Mouse (Mus musculus): ENCODE measurements around the gene Gm8909. TPM values are rescaled to one million over a fixed set of nuclear protein-coding genes. Genes with fewer than 3 reads are reported as not detected.
A peak's percentile ranks its signal among the peaks of the same experiment; 100 is the strongest.

Gene Gm8909
- not detected in 2 replicates for polyA plus RNA-seq (2012; rRNA removed)

DNA sequence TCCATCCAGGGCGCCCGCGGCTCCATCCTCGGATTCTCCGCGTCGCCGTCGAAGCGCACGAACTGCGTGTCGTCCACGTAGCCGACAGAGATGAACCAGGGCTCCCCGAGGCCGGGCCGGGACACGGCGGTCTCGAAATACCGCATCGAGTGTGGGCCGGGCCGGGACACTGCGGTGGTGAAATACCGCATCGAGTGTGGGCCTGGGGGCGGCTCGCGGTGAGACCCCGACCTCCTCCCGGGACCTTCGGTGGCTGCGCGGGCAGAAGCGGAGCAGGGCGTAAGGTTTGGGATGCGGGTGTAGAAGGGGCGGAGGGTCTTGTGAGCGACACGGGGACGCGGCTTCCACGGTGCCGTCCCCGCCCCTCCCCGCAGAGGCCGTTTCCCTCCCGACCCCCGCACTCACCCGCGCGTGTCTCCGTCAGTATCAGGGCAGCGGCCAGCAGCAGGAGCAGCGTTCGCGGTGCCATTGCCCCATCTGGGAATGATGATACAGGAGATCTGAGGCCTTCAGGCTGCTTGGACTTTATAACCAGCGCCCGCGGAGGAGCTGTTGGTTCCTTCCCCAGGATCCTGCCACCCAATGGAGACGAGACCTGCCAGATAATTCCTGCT is at the start of gene Gm8909:
Gene Gm8909 (minus strand): TSS at position 499 of the 614 bp plus-strand sequence.
- Histone ChIP-seq H3K4me1 (ENCODE audit: control insufficient read depth, insufficient read depth, low read length) (no peaks in the 10 kb centered on the region), H3K27ac (ENCODE audit: insufficient read depth, low read length) (no peak within 1 kb of the TSS), H3K4me3 (ENCODE audit: insufficient read depth, low read length) (peak within 1 kb of the TSS; percentile 21; the same call in 1 of the 2 replicates)
- no peak for TF ChIP-seq POLR2A (IDR thresholded peaks at IDR 0.05; ENCODE audit: extremely low read depth, insufficient read depth, low read length)
- TF ChIP-seq CTCF (IDR thresholded peaks at IDR 0.05; ENCODE audit: extremely low read depth, insufficient read depth, low read length) = no peak

GRCm38 (mm10) chr17:36215586-36215985 is 47.2 kb upstream of the Gm8909 start:
- H3K27ac ChIP-seq (ENCODE audit: insufficient read depth, low read length) = no peak overlapping the region
- TF ChIP-seq CTCF (IDR thresholded peaks at IDR 0.05; ENCODE audit: extremely low read depth, insufficient read depth, low read length) = no peak
- no peak for TF ChIP-seq POLR2A (IDR thresholded peaks at IDR 0.05; ENCODE audit: extremely low read depth, insufficient read depth, low read length)
- no peak overlapping the region for H3K4me3 ChIP-seq (ENCODE audit: insufficient read depth, low read length)
- peaks cover 2% of the 10 kb centered on the region; the same call in 1 of the 2 replicates for H3K4me1 ChIP-seq (ENCODE audit: control insufficient read depth, insufficient read depth, low read length)

GRCm38 (mm10) chr17:36206846-36207245 is 38.5 kb upstream of the Gm8909 start:
- H3K4me3 ChIP-seq (ENCODE audit: insufficient read depth, low read length) = no peak overlapping the region
- no peak for TF ChIP-seq CTCF (IDR thresholded peaks at IDR 0.05; ENCODE audit: extremely low read depth, insufficient read depth, low read length)
- TF ChIP-seq POLR2A (IDR thresholded peaks at IDR 0.05; ENCODE audit: extremely low read depth, insufficient read depth, low read length) = no peak
- no peak overlapping the region for H3K27ac ChIP-seq (ENCODE audit: insufficient read depth, low read length)
- H3K4me1 ChIP-seq (ENCODE audit: control insufficient read depth, insufficient read depth, low read length) = no peaks in the 10 kb centered on the region

DNA sequence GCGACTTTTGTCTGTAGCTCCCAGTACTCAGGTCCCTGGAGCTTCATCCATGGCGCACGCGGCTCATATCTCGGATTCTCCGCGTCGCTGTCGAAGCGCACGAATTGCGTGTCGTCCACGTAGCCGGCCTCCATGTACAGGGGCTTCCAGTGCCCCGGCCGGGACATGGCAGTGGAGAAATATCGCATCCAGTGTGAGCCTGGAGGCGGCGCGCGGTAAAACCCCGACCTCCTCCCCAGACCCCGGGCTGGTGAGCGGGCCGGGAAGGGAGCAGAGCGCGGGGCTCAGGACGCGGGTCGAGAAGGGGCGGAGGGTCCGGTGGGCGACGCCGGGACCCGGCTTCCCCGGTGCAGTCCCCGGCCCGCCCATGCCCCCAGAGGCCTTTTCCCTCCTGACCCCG is 37.5 kb upstream of the Gm8909 start:
- Histone ChIP-seq H3K4me1 (ENCODE audit: control insufficient read depth, insufficient read depth, low read length) (no peaks in the 10 kb centered on the region), H3K4me3 (ENCODE audit: insufficient read depth, low read length) (peak overlapping the region; percentile 17; the same call in 1 of the 2 replicates), H3K27ac (ENCODE audit: insufficient read depth, low read length) (no peak overlapping the region)
- TF ChIP-seq CTCF (IDR thresholded peaks at IDR 0.05; ENCODE audit: extremely low read depth, insufficient read depth, low read length) (no peak), POLR2A (IDR thresholded peaks at IDR 0.05; ENCODE audit: extremely low read depth, insufficient read depth, low read length) (no peak)

DNA sequence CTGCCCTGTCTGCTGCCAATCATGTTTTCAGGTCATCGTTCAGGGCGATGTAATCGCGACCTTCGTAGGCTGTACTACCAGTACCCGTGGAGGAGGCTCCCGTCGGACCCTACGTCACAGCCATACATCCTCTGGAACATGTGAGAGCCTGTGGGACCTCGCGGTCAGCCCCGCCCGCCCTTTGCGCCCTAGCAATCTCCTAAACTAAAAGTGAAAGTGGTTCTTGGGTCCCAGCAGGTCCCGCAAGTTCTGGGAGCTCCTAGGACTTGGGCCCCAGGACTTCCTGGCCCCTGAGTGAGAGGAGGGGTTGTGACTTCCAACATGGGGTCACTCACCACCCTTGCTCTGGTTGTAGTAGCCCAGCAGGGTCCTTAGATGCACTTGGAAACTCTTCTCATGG is 37.1 kb upstream of the Gm8909 start:
- Histone ChIP-seq H3K4me1 (ENCODE audit: control insufficient read depth, insufficient read depth, low read length) (no peaks in the 10 kb centered on the region), H3K27ac (ENCODE audit: insufficient read depth, low read length) (no peak overlapping the region)
- no peak for TF ChIP-seq CTCF (IDR thresholded peaks at IDR 0.05; ENCODE audit: extremely low read depth, insufficient read depth, low read length)
- TF ChIP-seq POLR2A (IDR thresholded peaks at IDR 0.05; ENCODE audit: extremely low read depth, insufficient read depth, low read length) = no peak

DNA sequence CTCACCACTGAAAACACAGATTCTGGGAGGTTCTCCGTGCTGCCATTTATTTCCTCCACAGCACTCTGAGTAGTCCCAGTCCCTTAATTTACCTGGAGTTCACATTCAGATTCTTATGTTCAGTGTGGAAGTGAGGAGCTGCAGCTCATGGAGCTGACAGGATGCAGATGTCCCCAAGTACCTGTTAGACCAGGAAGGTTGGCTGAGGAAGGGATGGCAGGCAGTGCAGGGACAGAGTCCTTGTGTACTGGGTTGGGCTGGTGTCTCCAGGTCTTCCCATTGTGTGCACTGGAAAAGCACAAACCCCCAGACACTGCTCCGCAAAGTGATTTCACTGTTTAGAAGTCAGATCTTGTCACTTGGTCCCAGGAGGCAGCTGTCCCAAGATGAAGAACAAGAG is 33.5 kb upstream of the Gm8909 start:
- no peak for TF ChIP-seq CTCF (IDR thresholded peaks at IDR 0.05; ENCODE audit: extremely low read depth, insufficient read depth, low read length)
- TF ChIP-seq POLR2A (IDR thresholded peaks at IDR 0.05; ENCODE audit: extremely low read depth, insufficient read depth, low read length) = no peak
- no peak overlapping the region for H3K27ac ChIP-seq (ENCODE audit: insufficient read depth, low read length)
- no peak overlapping the region for H3K4me3 ChIP-seq (ENCODE audit: insufficient read depth, low read length)
- no peaks in the 10 kb centered on the region for H3K4me1 ChIP-seq (ENCODE audit: control insufficient read depth, insufficient read depth, low read length)

More for the DNA sequence above, 37.1 kb upstream of the Gm8909 start:
- peak overlapping the region; percentile 17; the same call in 1 of the 2 replicates for H3K4me3 ChIP-seq (ENCODE audit: insufficient read depth, low read length)

DNA sequence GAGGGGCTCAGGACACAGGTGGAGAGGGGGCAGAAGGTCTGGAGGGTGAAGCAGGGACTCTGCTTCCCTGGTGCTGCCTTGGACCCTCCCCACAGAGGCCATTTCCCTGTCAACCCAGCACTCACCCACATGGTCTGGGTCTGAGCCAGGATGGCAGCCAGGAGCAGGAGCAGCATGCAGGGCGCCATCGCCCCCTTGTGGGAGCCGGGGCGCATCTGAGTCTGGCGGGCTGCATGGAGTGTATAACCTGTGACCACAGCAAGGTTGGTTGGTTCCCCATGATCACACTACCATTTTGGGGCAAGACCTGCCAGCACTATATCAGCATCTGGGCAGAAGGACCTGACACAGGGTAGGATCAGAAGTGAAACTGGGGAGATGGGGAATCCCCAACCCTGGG is 30.0 kb upstream of the Gm8909 start:
- no peak overlapping the region for H3K4me3 ChIP-seq (ENCODE audit: insufficient read depth, low read length)
- no peak overlapping the region for H3K27ac ChIP-seq (ENCODE audit: insufficient read depth, low read length)
- no peaks in the 10 kb centered on the region for H3K4me1 ChIP-seq (ENCODE audit: control insufficient read depth, insufficient read depth, low read length)
- no peak for TF ChIP-seq CTCF (IDR thresholded peaks at IDR 0.05; ENCODE audit: extremely low read depth, insufficient read depth, low read length)
- TF ChIP-seq POLR2A (IDR thresholded peaks at IDR 0.05; ENCODE audit: extremely low read depth, insufficient read depth, low read length) = no peak

DNA sequence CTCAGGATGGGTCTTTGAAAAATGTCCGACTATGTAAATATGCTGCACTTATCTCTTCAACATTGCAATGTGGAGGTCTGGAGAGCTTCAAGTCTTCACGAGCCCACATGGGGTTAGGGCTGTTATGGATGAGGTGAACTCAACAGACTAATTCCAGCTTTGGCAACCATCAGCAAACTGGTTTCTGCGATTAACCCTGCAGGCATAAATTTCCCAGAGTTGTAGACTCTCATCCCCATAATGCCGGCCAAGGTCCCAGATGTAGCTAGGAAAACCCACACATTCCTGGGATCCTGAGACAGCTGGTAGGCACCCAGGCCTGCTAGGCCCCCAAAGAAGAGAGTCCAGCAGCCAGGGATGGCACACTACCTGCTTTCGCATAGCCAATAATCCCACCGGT is 26.1 kb upstream of the Gm8909 start:
- Histone ChIP-seq H3K4me3 (ENCODE audit: insufficient read depth, low read length) (no peak overlapping the region), H3K27ac (ENCODE audit: insufficient read depth, low read length) (no peak overlapping the region), H3K4me1 (ENCODE audit: control insufficient read depth, insufficient read depth, low read length) (no peaks in the 10 kb centered on the region)
- TF ChIP-seq CTCF (IDR thresholded peaks at IDR 0.05; ENCODE audit: extremely low read depth, insufficient read depth, low read length) (no peak), POLR2A (IDR thresholded peaks at IDR 0.05; ENCODE audit: extremely low read depth, insufficient read depth, low read length) (no peak)

DNA sequence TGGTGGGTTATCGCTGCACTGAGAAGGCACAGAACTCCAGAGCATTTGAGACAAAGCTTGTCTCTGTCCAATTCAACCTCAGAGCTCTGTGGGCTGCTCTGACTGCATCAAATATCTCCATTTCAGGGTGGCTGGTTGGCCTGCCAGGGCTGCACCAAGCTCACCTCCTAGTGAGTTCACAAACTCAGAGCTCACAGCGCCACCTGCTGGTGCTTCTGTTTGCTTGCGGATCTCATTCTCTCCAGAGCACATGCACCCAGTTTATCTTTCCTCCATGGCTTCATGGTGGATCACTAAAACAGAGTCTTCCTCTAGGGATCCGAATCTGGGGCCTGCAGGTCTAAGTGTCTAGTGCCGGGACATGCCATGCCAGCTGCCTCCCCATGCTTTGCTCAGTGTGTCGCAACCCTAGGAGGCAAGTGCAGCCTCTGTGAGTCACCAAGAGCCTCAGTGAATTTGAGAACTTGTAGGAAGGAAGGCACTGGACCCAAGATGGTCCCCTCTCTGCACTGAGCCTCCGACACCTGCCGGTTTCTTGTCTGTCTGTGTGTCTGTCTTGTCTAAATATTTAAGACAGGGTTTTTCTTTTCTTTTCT is 25.3 kb upstream of the Gm8909 start:
- no peaks in the 10 kb centered on the region for H3K4me1 ChIP-seq (ENCODE audit: control insufficient read depth, insufficient read depth, low read length)
- H3K27ac ChIP-seq (ENCODE audit: insufficient read depth, low read length) = no peak overlapping the region
- H3K4me3 ChIP-seq (ENCODE audit: insufficient read depth, low read length) = no peak overlapping the region
- TF ChIP-seq POLR2A (IDR thresholded peaks at IDR 0.05; ENCODE audit: extremely low read depth, insufficient read depth, low read length) (no peak), CTCF (IDR thresholded peaks at IDR 0.05; ENCODE audit: extremely low read depth, insufficient read depth, low read length) (peak; percentile 79)

GRCm38 (mm10) chr17:36192371-36192770 is 24.0 kb upstream of the Gm8909 start:
- no peak for TF ChIP-seq POLR2A (IDR thresholded peaks at IDR 0.05; ENCODE audit: extremely low read depth, insufficient read depth, low read length)
- no peak for TF ChIP-seq CTCF (IDR thresholded peaks at IDR 0.05; ENCODE audit: extremely low read depth, insufficient read depth, low read length)

More at GRCm38 (mm10) chr17:36192371-36192770, 24.0 kb upstream of the Gm8909 start:
- no peak overlapping the region for H3K4me3 ChIP-seq (ENCODE audit: insufficient read depth, low read length)
- H3K27ac ChIP-seq (ENCODE audit: insufficient read depth, low read length) = no peak overlapping the region
- H3K4me1 ChIP-seq (ENCODE audit: control insufficient read depth, insufficient read depth, low read length) = no peaks in the 10 kb centered on the region
